Comparison of ENCODE assay signal across 8 mouse cellular contexts in the genomic region with DNA sequence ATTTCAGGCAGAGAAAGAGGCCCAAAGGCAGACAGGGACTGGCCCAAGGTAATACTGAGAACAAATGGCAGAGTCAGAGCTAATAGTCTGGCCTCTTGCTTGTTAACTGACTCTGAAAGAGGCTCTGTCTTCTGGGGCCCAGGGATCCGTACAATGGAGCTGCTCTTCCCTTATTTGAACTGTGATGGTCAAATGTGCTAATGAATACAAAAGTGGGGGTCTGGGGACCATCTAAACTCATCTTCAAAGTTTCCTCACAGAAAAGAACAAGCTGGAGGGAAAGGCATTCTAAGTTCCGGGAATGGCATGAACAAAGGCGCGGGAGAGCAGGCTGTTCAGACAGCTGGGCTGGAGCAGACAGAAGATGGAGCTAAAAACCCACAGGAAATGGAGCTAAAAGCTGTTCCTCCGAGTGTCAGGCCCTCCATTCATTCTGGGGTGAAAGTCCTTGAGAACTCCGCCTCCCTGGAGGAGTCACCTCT. TPM values are rescaled to one million over a fixed set of nuclear protein-coding genes. Genes with fewer than 3 reads are reported as not detected.
DNase-seq lines count a peak whose midpoint lies in the region; ATAC-seq lines count a peak whose summit lies in the region.

No protein-coding gene starts in this region.

- H3K27me3 ChIP-seq in heart, embryonic 14.5 days (ENCODE audit: control insufficient read depth, insufficient read depth, low read length), result no peaks in the 10 kb centered on the region
- no peaks in the 10 kb centered on the region for H3K27me3 ChIP-seq in forebrain, embryonic 15.5 days

- no peak for ATAC-seq in heart, embryonic 14.5 days (ENCODE audit: insufficient number of reproducible peaks, insufficient read depth, low FRiP score, low read depth)
- ATAC-seq in forebrain, embryonic 15.5 days (replicated peaks), result peak; percentile 57
- no peak for ATAC-seq in cerebellum, adult (ENCODE audit: insufficient number of reproducible peaks, low FRiP score, low TSS enrichment)

- H3K9me3 ChIP-seq in heart, embryonic 14.5 days (ENCODE audit: control insufficient read depth, low read length), result peaks cover 6% of the 10 kb centered on the region
- H3K9me3 ChIP-seq in forebrain, embryonic 15.5 days, result no peaks in the 10 kb centered on the region

- H3K9ac ChIP-seq in heart, embryonic 14.5 days (ENCODE audit: low read length), result no peak overlapping the region
- H3K9ac ChIP-seq in forebrain, embryonic 15.5 days (replicated peaks), result 0 out of 2 replicates have a peak overlapping the region, but pooled peaks have one; percentile 1

- no peaks in the 10 kb centered on the region for H3K36me3 ChIP-seq in heart, embryonic 14.5 days (ENCODE audit: control insufficient read depth, insufficient read depth, low read length)
- no peaks in the 10 kb centered on the region for H3K36me3 ChIP-seq in forebrain, embryonic 15.5 days

- DNase-seq in heart, adult 18-20 months, result no peak
- DNase-seq in ES-CJ7 (ENCODE audit: low read depth, low spot score), result peak; percentile 30
- DNase-seq in layer of hippocampus, adult 8-10 months (ENCODE audit: low spot score in 2 of 2), result peak; percentile 35 to 38
- peak; percentile 9 to 11 for DNase-seq in right cerebral cortex, postnatal 36 days (ENCODE audit: low spot score in 2 of 2)
- DNase-seq in urinary bladder, adult 18-20 months (ENCODE audit: low spot score in 2 of 2), result no peak

- H3K4me1 ChIP-seq in heart, embryonic 14.5 days (ENCODE audit: control insufficient read depth in 2 of 2, insufficient read depth in 2 of 2, low read length in 2 of 2), result peaks cover 4 to 8% of the 10 kb centered on the region in 2 experiments
- H3K4me1 ChIP-seq in forebrain, embryonic 15.5 days, result peaks cover 16% of the 10 kb centered on the region

- H3K27ac ChIP-seq in heart, embryonic 14.5 days (replicated peaks in 1 of 2; ENCODE audit: control insufficient read depth in 1 of 2, insufficient read depth in 1 of 2, low read depth in 2 of 2, low read length in 2 of 2), result peak overlapping the region; percentile 48 to 69
- peak overlapping the region; percentile 96 for H3K27ac ChIP-seq in forebrain, embryonic 15.5 days (replicated peaks)

- no peak overlapping the region for H3K4me2 ChIP-seq in heart, embryonic 14.5 days (ENCODE audit: low read length)
- no peak overlapping the region for H3K4me2 ChIP-seq in forebrain, embryonic 15.5 days (replicated peaks)

- WGBS in heart, embryonic 14.5 days, result 70% methylated on average over 6 of the region's 6 CpGs
- WGBS in forebrain, embryonic 15.5 days, result 21% methylated on average over 6 of the region's 6 CpGs

- no peak overlapping the region for H3K4me3 ChIP-seq in heart, embryonic 14.5 days (ENCODE audit: control insufficient read depth in 1 of 2, insufficient read depth in 1 of 2, low read depth in 1 of 2, low read length in 2 of 2)
- no peak overlapping the region for H3K4me3 ChIP-seq in forebrain, embryonic 15.5 days

RNA-seq across cellular contexts. Expression of a gene that starts 4.0 kb away (rescaled TPM):
- 0.82 and 1.2 TPM in 2 replicates for polyA plus RNA-seq in heart, embryonic 14.5 days (2014; fragmentation: Nextera tagmentation; extraction: Ambion mirVana)
- under 1 TPM; 0.37 to 0.69 TPM for total RNA-seq in heart, adult 18-20 months (2021)
- polyA plus RNA-seq in forebrain, embryonic 15.5 days (2015; fragmentation: Nextera tagmentation; extraction: Ambion mirVana), result 2.1 and 2.2 TPM in 2 replicates
- total RNA-seq in layer of hippocampus, adult 8-10 months (2022), result 1 to 10 TPM; 4.1 to 6.4 (median 5.6) TPM

RNA-seq across cellular contexts. Expression of a gene that starts 29.6 kb away (rescaled TPM):
- 0.57 and 1.6 TPM in 2 replicates for polyA plus RNA-seq in heart, embryonic 14.5 days (2014; fragmentation: Nextera tagmentation; extraction: Ambion mirVana)
- 100 to 1,000 TPM in 1 of 2 experiments, 10 to 100 TPM in 1; 73.2 to 181 TPM for total RNA-seq in heart, adult 18-20 months (2021)
- 4.1 and 5.6 TPM in 2 replicates for polyA plus RNA-seq in forebrain, embryonic 15.5 days (2015; fragmentation: Nextera tagmentation; extraction: Ambion mirVana)
- total RNA-seq in layer of hippocampus, adult 8-10 months (2022), result 10 to 100 TPM; 28.4 to 62.4 (median 39.8) TPM

RNA-seq across cellular contexts. Expression of a gene that starts 33.7 kb away (rescaled TPM):
- 34.0 and 36.3 TPM in 2 replicates for polyA plus RNA-seq in heart, embryonic 14.5 days (2014; fragmentation: Nextera tagmentation; extraction: Ambion mirVana)
- total RNA-seq in heart, adult 18-20 months (2021), result 10 to 100 TPM; 51.9 to 69.1 TPM
- 46.8 and 46.9 TPM in 2 replicates for polyA plus RNA-seq in forebrain, embryonic 15.5 days (2015; fragmentation: Nextera tagmentation; extraction: Ambion mirVana)
- 10 to 100 TPM; 32.3 to 42.5 (median 35.7) TPM for total RNA-seq in layer of hippocampus, adult 8-10 months (2022)

RNA-seq across cellular contexts. Expression of a gene that starts 47.3 kb away (rescaled TPM):
- 693 and 703 TPM in 2 replicates for polyA plus RNA-seq in heart, embryonic 14.5 days (2014; fragmentation: Nextera tagmentation; extraction: Ambion mirVana)
- total RNA-seq in heart, adult 18-20 months (2021), result 100 to 1,000 TPM; 548 to 551 TPM
- polyA plus RNA-seq in forebrain, embryonic 15.5 days (2015; fragmentation: Nextera tagmentation; extraction: Ambion mirVana), result 460 and 479 TPM in 2 replicates
- total RNA-seq in layer of hippocampus, adult 8-10 months (2022), result 100 to 1,000 TPM; 195 to 233 (median 212) TPM

Comparison
In these comparisons a context has a peak if more than half of its experiments do, and no peak if none do; other contexts are left out.
1. DNase-seq: peak in ES-CJ7 (single experiment), layer of hippocampus, adult 8-10 months (2 of 2) and right cerebral cortex, postnatal 36 days (2 of 2); none in heart, adult 18-20 months (0 of 2) and urinary bladder, adult 18-20 months (0 of 2).